Mouse (Mus musculus): Measurements from ENCODE around the gene Pcsk2. TPM values are rescaled to one million over a fixed set of nuclear protein-coding genes. Genes with fewer than 3 reads are reported as not detected.

Gene Pcsk2
- total RNA-seq, 2 experiments from 2014 or later, result 163 to 169 TPM

GRCm38 (mm10) chr2:143643305-143643704, 97.3 kb downstream of the Pcsk2 start:
- DNase-seq (ENCODE audit: low spot score in 2 of 2), result no peak

DNA sequence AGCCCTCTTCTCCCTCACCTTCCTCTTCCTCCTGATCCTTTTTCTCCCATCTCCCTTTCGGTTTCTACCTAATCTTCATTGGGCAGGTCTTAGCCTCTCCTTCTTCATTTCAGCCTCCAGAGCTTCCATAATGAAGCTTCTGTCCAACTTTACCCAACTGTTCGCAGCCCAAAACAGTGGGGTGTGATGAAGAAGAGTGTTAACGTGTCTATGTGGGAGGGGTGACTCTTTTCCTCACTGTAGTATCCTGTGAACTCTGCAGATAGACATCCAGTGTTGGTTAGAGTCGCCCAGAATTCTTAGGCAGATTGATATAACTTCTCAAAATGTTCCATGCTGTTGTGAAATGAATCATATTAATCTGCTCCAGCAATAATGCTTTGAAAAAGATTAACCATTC, 98.4 kb downstream of the Pcsk2 start:
- no peak for DNase-seq (ENCODE audit: low spot score in 2 of 2)

- DNase-seq (ENCODE audit: low spot score in 2 of 2), result no peak
These were observed 100.0 kb downstream of the Pcsk2 start for GRCm38 (mm10) chr2:143646001-143646400.

DNA sequence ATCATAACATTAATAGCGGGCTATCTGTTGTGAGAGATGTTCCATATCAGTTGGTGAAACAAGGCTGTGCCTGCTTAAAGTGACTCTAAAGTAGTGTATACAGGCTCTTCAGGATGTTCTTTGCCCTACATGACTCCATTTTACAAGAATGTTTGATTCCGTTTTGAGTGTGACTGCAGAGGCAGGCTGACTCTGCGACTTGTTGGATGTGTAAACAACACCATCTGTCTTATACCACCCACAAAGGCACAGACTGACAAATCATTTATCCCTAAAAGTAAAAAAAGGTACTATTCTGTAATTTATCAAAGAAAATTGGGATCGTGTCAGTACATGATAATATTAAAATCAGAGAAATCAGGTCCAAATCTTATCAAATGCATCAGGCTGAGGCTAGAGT, 108.7 kb downstream of the Pcsk2 start:
- peak in 1 of 2 experiments; percentile 70 for DNase-seq (ENCODE audit: low spot score in 2 of 2)

DNA sequence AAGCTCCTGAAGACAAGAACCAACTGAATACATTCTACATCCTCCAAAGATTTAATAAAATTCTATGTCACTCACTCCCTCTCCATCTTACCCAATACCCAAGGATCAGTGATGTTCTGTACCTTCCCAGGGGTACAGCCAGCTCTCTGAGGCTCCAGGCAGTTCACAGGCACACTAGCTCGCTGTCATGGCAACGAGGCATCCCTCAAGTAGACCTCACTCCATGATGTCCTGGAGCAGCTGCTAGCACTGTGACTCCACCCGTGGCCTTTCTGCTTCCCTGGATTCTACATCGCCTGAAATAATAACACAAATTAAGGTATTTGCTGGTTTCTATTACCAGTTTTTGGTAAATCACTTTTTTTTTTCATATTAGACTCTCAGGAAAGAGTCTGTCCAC, 111.0 kb downstream of the Pcsk2 start:
- DNase-seq (ENCODE audit: low spot score in 2 of 2), result no peak

DNA sequence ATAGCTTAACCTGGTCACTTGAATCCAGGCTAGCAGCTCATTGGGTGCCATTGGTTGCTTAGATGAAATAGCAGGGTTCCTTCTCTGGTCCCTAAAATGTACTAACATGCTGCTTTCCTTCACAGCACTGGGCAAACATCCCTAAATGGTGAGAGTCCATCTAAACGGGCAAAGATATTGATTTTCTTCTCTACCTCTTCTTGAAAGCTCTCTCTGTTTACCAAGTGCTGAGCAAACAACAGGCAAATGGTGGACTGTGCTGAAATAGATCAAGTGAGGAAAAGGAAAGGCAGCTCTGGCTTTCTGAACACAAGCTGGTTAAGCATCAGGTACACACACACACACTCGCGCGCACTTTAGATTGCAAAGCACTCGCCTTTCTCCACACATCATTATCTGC, 120.8 kb downstream of the Pcsk2 start:
- DNase-seq (ENCODE audit: low spot score in 2 of 2), result no peak

DNA sequence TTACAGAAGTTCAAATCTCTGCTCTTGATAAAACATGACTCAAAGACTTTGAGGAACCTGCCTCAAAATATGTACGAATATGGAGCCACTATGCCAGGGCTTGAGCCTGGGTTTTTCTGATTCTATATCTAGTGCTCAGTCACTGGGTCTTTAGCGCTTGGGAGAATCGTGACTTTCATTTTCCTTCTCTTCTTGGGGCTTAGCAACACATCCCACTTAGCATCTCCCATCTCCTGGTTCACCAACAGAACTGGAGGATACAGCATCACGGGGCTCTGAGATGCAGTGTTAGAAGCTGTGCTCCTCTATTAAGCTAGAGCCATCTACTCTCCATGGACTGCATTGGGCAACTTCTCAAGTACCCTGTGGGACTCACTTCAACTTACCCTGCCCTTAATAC, 131.9 kb downstream of the Pcsk2 start:
- DNase-seq (ENCODE audit: low spot score in 2 of 2), result no peak

- no peak for DNase-seq (ENCODE audit: low spot score in 2 of 2)
These were observed 133.6 kb downstream of the Pcsk2 start for GRCm38 (mm10) chr2:143679513-143679912.

DNA sequence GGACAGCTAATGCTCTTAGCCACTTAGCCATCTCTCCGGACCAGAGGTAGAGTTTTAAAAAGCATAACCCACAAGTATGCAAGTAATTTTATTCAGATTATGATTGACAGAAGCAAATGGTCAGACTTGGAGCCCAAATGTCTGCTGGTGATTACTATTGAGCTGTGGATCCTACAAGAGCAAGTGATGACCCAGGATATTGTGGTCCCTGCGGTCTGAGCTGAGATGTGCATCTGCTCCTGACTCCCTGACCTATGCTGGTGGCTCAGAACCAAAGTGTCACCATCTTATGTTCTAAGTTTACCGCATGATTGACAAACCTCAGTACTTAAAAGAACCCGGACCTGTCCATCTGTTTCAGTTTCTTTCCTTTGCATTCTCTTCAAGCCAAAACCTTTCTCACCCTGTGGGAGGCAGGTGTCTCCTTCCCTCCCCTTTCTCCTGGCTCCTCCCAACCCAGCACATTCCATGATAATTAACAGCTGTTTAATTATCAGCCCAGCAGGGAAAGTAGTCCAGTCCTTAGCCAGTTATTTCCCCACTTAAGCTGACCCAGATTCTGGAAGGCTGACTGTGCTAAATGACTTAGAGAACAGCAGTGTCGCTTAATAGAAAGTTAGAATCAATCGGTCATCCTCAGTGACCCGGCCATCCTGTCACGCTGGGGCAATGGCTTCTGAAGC, 136.1 kb downstream of the Pcsk2 start:
- DNase-seq (ENCODE audit: low spot score in 2 of 2), result no peak

- no peak for DNase-seq (ENCODE audit: low spot score in 2 of 2)
These were observed 137.6 kb downstream of the Pcsk2 start for GRCm38 (mm10) chr2:143683513-143683912.

- DNase-seq (ENCODE audit: low spot score in 2 of 2), result no peak
These were observed 145.3 kb downstream of the Pcsk2 start for GRCm38 (mm10) chr2:143691244-143691643.

DNA sequence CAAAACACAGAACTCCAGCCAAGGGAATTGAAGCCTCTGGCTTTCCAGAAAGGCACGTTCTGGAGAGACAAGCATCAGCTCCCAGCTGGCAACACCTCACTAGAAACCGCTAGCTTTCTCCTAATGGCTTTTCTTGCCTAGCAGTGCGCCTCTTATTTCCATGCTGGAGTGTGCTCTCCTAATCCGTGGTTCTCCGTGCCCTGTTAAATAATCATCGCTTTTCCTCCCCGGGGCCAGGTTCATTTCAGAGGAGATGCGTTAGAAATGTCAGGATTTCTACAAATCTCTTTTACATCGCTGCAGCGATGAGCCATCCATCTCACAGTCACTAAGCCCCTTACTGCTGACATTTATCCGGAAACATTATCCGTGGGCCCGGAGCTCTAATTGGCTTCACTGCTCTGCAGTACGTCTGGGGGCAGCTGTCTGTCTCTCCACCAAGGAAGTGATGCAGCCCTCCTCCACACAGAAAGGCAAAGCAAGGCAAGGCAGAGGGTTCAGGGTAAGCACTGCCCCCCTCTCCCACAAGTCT, 150.1 kb downstream of the Pcsk2 start:
- peak; percentile 27 to 53 for DNase-seq (ENCODE audit: low spot score in 2 of 2)

DNA sequence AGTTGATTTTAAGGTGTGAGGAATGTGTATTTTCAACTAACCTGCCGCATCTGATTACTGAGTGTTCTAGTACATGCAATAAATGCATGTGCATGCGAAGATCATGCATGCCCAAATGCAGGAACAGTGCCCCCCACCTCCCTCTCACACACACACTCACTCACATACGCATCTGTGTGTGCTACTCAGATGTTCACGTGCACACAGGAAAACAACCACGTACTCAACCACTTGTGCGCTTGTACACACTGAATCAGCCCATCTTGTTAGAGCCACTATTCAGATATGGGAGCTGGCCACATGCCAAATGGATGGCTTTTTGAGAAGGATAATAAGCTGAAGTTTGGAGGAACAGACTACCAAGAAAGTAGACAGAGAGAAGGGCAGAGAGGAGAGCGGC, 150.7 kb downstream of the Pcsk2 start:
- DNase-seq (ENCODE audit: low spot score in 2 of 2), result peak in 1 of 2 experiments; percentile 35

DNA sequence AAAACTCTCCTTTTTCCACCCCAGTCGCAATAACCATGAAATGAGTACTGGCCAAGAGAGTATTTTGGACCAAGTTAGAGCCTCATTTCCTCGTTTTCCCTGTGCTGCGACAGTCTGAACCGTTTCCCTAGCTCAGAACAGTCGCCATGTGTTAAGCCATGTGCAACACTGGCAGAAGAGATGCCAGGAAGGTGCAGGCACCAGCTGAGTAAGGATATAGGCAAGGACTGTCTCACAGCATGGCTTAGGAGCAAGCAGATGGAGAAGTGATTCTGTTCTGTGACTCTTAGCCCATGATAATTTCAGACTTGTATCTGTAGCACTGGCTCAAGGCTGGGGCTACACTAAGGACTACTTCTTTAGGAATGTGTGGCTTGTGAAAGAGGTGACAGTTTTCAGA, 155.2 kb downstream of the Pcsk2 start:
- peak in 1 of 2 experiments; percentile 58 for DNase-seq (ENCODE audit: low spot score in 2 of 2)

GRCm38 (mm10) chr2:143702931-143703344, 157.0 kb downstream of the Pcsk2 start:
- no peak for DNase-seq (ENCODE audit: low spot score in 2 of 2)

- no peak for DNase-seq (ENCODE audit: low spot score in 2 of 2)
These were observed 162.2 kb downstream of the Pcsk2 start for GRCm38 (mm10) chr2:143708205-143708604.

- DNase-seq (ENCODE audit: low spot score in 2 of 2), result no peak
These were observed 163.3 kb downstream of the Pcsk2 start for GRCm38 (mm10) chr2:143709249-143709648.

DNA sequence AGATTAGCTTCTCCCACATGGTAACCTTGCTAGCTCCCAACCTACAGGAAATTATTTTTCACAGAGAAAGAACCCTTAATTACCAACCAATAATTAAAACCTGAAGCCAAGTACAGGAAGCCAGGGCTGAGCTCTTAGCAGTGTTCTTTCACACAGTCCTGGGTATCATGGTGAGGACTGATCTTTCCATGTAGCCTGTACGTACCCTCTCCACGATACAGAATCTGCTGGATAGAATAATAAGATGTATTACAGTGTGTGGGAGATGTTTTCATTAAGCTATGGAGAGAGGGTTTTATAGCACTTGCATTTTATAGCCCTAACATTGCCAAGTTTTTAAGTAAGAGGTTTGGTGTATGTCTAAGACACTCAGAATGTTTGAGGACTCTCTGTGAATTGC, 164.0 kb downstream of the Pcsk2 start:
- DNase-seq (ENCODE audit: low spot score in 2 of 2), result no peak

GRCm38 (mm10) chr2:143711886-143712285, 165.9 kb downstream of the Pcsk2 start:
- no peak for DNase-seq (ENCODE audit: low spot score in 2 of 2)

DNA sequence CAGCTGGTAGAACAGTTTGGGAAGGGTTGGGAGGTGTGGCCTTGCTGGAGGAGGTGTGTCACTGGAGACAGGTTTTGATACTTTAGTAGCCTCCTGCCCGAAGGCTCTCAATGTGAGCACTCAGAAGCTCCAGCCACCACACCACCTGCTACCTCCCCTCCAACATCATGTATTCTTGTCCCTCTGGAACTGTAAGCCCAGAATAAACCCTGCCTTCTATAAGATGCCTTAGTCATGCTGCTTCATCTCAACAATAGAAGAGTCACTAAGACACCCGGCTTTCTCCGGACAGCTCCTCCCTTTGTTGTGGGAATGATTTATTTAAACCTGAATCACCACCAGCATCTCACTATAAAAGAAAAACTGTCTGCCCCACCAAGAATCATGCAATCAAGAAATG, 166.9 kb downstream of the Pcsk2 start:
- DNase-seq (ENCODE audit: low spot score in 2 of 2), result no peak

GRCm38 (mm10) chr2:143713902-143714301, 167.9 kb downstream of the Pcsk2 start:
- no peak for DNase-seq (ENCODE audit: low spot score in 2 of 2)

GRCm38 (mm10) chr2:143715110-143715509, 169.2 kb downstream of the Pcsk2 start:
- no peak for DNase-seq (ENCODE audit: low spot score in 2 of 2)

DNA sequence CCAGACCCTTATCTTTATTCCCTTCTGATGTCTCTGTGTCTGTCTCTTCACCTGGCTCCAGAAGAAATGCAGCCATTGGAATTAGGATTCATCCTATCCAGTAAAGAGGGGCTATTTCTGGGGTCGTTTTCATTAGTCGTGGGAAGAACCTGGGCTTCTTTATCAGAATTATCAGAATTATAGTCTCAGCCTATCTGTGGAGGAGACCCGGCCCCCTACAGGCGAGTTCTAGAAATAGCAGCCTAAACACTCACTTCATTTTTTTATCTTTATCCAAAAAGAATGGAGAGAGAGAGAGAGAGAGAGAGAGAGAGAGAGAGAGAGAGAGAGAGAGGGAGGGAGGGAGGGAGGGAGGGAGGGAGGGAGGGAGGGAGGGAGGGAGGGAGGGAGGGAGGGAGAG, 177.3 kb downstream of the Pcsk2 start:
- no peak for DNase-seq (ENCODE audit: low spot score in 2 of 2)
